Mouse (Mus musculus): ENCODE measurements around the gene Eif4e1b. TPM values are rescaled to one million over a fixed set of nuclear protein-coding genes. Genes with fewer than 3 reads are reported as not detected.
"Not testable (repeated sequence)": the region's sequence is repeated elsewhere in the genome, so short reads cannot be mapped to it uniquely, and the experiment has no call there.

Gene Eif4e1b
- total RNA-seq, 2 experiments from 2014 or later = not detected

DNA sequence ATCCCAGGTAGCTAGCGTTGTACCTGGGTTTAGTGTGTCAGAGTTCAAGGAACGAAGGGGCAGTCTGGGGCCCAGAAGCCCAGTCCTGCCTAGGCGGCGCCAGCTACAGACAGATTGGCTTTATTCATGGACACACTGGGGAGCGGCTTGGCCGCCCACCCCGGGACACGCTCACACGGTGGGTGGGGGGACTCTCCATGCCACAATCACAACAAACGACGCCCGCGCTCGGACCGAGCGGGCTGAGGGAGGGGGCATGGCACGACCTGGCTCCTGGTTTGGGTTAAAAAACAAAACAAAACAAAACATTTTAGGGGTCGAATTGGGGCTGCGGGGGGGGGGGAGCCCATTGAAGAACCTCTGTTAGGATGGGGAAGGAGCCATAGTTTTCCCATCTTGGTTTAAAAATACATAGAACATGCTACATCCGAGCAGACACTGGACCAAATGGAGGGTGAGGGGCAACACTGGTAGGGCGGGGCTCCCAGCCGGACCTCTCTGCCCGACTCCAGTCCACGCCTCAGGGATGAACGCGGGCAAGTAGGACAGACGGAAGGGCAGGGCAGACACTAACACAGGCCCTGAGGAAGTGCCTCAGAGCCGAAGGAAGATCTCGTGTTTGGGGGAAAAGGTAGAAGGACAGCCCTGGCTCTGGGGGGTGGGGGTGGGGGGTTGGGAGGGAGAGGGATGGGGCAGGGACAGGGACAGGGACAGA lies 24.9 kb upstream of the Eif4e1b start:
- peak in 1 of 2 experiments; percentile 12 for DNase-seq (ENCODE audit: extremely low spot score in 1 of 2, low spot score in 1 of 2)

DNA sequence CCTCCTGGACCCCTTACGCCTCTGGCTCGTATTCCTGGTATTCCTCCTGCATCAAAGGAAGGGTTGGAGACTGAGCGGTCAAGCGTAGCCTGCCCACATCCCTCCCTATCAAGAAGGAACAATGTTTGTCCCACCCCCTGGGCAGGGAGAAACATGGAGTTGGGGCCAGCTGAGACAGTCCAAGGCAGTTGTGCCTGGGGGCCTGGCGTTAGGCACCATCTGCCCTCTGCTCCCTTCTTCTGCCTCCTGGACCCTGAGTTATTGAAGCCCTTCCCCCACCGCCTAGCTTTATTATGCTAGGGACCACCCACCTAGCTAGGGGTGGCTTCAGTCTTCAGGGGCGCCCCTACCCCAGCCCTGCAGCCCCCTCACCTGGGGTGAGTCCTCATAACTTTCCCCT lies 24.3 kb upstream of the Eif4e1b start:
- DNase-seq (ENCODE audit: extremely low spot score in 1 of 2, low spot score in 1 of 2) = peak in 1 of 2 experiments; percentile 9

DNA sequence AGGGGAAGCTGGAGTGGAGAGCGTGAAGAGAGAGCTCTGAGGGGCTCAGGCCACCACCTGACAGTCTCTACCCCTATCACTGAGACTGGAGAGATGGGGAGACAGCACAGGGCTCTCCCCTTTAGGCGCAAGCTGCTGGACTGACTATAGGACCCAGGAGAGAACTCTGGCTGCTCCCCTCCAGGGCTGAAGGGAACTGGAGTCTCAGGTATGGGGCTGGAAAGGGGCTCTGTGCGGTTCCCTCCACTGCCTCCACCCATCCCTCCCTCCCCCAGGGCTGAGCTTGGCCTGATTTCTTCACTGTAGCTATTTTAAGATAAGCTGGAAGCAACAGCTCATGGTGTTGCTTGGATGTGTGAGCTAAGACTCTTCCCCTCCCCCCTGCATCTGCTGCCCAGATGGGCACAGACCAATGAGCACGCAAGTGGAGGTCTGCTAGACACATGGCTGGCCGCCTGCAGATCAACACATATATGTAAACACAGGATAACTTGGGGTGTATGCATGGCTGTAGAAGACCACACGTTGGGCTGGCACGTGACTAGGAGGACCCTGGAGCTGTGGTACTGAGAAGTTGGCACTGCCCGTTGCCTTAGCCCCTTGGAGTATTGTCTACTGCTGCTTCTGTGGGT lies 23.5 kb upstream of the Eif4e1b start:
- peak; percentile 65 to 70 for DNase-seq (ENCODE audit: extremely low spot score in 1 of 2, low spot score in 1 of 2)

DNA sequence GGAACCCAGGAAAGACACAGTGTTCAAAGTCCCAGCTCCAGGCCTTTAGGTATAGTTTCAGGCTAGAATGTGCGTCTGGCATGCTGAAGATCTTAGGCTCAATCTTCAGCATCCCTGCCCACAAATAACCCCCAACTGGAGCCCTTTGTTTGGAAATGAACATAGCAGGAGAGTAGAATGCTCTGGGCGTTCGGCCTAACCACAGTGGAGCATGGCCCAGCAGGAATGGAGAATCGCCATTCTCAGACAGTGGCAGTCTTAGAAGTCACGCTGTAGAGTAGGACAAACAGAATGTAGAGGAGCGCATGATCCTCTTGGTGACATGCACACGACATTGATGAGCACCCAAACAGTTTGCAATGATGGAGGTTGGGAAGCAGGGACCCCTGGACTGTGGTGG lies 22.9 kb upstream of the Eif4e1b start:
- DNase-seq (ENCODE audit: extremely low spot score in 1 of 2, low spot score in 1 of 2) = no peak

DNA sequence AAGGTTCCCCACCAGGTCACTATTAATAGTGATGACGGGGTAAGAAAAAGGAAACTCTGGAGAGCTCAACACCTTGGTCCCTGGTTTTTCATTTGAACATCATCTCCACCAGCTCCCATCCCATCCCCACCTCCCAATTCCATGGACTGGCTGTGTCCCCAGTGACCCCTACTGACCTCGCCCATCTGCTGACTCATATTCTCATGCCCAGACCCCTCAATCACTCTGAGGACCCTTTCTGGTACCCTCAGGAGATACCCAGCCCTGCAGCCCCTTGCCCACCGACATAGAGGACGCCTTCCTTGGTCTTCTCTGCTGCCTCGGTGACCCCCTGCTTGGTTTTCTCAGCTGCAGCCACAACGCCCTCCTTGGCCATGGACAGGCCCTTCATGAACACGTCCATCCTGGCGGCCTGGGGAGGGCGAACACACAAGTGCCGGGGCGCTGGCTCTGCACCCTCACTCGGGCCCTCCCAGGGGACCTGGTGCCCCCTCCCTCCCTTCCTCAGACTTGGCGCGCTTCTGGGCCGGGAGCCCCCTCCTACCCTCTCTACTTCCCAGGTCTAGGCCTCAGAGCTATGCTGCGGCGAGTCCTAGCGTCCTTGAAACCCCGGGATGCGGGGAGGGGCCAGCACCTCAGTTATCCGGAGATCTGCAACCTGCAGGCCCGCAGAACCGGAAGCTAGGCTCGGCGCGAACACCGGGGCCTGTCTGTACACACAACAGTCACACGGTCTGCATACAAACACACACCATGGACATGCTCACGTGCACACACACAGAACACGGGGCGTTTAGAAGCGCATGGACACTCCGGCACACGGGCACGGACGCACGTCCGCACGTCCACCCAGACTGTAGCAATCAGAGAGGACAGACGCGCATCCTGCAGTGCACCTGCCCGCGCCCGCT lies 18.3 kb upstream of the Eif4e1b start:
- no peak for DNase-seq (ENCODE audit: extremely low spot score in 1 of 2, low spot score in 1 of 2)

DNA sequence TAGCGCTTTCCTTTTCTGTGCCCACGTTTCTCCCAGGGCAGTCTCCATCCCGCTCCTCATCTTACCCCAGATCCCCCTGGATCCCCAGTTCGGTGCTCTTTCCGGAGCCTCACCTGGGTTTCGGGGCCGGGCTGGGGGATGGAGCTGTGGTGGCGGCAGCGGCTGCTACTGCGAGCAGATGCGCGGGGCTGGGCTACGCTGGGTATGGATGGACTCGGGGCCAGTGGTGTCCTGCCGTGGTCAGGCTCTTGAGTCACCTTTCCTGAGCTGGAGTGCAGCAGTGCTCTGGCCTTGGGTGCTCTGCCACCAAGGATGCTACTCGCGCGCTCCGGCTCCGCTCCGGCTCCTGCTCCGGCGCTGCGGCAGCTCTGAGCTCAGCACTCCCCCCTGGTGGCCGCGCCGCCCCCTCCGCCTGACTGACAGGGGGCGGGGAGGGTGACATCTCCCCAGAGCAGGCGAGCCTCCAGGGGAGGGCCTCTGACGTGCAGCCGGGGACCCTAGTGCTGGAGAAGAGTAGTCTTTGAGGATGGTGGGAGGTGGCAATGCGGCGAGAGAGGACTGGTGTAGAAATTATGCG lies 17.5 kb upstream of the Eif4e1b start, which contains the start of gene Sncb:
Gene Sncb (minus strand): TSS at position 404 of the 577 bp plus-strand sequence.
- DNase-seq (ENCODE audit: extremely low spot score in 1 of 2, low spot score in 1 of 2) = peak; percentile 81 to 88

DNA sequence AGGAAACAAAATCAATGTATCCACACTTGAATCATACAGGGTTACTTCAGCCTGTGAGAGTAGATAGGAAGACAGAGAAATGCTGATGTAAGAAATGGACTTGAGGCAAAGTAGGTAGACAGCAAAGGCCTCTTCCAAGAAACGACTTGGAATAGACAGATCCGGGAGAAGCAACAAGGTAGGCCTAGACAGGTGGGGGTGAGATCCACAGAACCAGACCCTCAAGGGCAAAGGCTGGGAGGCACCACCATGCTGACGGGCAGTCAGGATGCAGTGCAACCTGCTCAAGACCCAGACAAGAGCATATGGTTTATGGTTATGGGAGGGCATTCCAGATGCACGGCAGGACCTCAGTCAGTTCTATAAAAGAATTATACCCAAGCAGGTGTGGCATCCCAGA lies 16.8 kb upstream of the Eif4e1b start:
- no peak for DNase-seq (ENCODE audit: extremely low spot score in 1 of 2, low spot score in 1 of 2)

DNA sequence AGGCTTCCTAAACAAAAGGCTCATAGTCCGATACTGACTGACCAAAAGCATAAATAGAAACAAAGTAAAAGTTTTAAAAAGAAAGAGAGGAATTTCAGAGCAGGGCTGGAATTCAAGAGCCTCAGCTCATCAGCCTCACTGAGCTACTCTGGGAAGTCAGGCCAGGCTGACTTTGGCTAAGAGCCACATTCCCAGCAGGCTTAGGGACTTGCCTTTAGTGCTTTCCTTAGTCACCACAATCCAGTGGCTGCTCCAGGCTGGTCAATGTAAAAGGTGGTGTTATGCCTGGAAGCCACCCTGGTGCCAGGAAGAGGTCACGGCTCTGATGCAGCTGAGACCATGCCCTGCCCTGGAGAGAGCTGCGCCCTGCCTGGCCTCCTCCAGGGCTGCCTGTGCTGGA lies 3.2 kb upstream of the Eif4e1b start:
- peak in 1 of 2 experiments; percentile 52 for DNase-seq (ENCODE audit: extremely low spot score in 1 of 2, low spot score in 1 of 2)

DNA sequence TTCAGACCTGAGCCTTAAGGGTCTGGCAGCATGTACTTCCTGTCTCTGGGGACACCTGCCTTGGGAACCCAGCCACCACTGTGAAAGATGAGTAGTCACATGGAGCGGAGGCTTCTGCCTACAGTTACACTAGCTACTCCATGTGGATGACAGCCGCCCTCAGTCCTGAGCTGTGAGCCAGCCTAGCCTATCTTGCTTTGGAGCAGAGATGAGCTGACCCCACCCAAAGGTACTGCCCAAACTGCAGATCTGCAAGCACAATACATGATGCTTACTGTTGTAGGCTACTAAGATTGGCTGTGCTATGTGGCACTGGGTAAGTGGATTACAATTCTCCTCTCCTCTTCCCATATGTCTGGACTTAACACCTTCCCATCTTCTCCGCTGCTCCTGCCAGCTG lies 2.7 kb upstream of the Eif4e1b start:
- no peak for DNase-seq (ENCODE audit: extremely low spot score in 1 of 2, low spot score in 1 of 2)

DNA sequence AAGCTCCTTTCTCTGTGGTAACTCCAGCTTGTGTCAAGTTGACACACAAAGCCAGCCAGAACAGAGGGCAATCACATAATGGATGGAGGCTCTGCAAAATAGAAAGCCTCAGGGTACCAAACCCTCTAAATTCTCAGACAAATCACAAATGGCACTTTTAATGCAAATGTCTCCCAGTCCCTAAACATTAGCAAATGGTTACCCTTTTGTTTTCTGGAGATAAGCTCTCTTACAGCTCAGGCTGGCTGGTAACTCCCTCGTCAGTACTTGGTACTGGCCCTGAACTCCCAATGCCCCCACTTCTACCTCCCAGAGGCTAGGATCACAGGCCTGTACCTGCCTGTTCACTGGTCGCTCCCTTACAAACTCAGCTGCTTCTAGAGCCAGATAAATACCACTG lies 563 bp upstream of the Eif4e1b start:
- no peak for DNase-seq (ENCODE audit: extremely low spot score in 1 of 2, low spot score in 1 of 2)

DNA sequence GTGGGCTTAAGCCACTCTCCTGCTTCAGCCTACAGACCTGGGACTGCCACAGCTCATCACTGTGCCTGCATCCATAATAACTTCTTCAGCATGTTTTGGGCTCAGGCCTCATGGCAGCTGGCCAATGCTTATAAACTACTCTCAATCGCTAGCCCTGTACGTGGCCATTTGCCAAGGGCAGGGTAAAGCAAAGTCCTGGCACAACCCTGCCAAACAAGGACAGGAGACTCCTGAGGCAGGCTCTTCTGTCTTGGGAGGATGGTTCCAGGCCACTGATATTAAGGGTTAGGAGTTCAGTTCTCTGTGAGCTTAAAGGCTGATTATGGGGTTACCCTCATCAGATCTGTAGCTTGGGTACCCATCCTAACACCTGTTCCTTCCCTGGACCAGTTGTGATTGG lies 3.8 kb downstream of the Eif4e1b start:
- DNase-seq (ENCODE audit: extremely low spot score in 1 of 2, low spot score in 1 of 2) = not testable (repeated sequence)

DNA sequence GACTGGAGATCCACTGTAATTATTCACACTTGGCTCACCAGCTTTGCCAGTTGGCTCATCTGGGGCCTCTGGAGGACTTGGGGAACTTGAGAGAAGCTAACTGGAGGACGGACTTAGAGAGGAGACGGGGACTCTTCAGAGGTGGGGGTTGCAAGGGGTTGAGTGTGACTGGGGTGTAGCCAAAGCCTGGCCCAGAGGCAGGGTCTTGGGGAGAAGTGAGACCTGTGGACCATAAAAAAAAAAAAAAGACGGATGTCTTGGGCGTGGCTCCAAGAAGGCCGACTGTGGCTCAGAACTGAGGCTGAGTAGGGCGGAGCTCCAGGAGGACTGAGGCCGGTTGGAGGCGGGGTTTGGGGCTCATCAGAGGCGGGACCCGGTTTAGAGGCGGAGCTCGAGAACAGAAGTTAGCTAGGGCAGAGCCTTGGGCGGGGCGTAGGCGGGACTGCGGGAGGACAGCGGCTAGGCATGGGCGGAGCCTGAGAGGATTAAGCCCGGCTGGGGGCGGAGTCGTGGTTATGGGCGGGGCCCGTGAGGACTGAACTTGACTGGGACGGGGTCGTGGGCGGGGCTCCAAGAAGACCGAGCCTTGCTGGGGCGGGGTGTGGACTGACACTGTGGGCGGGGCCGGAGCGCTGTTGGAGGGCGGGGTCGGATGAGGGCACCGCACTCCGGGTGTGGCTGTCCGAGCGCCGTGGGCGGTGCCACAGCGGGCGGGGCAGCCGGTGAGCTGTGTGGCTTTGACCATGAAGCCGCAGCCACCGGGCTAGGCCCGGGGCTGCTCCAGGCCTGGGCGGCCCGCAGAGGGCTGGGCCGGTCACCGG lies 5.2 kb downstream of the Eif4e1b start, which contains the start of gene Tspan17:
Gene Tspan17 (plus strand): TSS at position 638 of the 821 bp plus-strand sequence.
- peak; percentile 79 to 80 for DNase-seq (ENCODE audit: extremely low spot score in 1 of 2, low spot score in 1 of 2)

DNA sequence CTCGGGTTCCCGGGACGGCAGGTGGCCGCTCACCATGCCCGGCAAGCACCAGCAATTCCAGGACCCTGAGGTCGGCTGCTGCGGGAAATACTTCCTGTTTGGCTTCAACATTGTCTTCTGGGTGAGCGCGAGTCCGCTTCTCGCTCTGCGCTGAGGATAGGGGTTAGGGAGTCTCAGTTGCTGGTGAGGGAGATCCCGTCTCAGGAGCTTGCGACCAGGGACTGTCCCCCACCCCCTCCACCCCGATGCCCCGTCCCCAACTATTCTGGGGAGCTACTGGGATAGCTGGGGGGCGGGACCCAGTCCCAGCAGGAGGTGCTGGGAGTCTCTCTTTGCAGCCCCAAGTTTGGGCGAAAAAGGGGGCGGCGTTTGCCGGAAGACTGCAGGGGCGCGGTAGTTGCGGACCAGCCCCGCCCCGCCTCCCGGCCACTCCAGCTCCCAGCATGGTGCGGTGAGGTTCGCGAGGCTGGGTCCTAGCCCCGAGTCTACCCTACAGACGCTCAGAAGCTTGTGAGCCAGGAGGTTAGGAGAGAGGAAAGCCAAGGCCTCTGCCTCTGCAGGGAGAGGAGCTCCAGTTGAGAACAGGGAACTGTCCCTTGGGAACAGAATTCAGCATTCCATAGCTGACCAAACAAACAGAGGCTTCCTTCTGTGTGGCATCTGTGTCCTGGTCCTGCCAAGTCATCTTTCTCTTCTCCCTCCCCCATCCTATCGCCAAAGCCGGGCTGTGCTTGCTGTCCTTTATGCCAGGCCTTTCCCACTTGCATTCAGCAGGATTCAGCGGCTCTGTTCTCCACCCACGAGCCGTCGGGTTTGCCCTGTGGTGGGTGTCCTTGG lies 6.0 kb downstream of the Eif4e1b start:
- peak in 1 of 2 experiments; percentile 40 for DNase-seq (ENCODE audit: extremely low spot score in 1 of 2, low spot score in 1 of 2)

DNA sequence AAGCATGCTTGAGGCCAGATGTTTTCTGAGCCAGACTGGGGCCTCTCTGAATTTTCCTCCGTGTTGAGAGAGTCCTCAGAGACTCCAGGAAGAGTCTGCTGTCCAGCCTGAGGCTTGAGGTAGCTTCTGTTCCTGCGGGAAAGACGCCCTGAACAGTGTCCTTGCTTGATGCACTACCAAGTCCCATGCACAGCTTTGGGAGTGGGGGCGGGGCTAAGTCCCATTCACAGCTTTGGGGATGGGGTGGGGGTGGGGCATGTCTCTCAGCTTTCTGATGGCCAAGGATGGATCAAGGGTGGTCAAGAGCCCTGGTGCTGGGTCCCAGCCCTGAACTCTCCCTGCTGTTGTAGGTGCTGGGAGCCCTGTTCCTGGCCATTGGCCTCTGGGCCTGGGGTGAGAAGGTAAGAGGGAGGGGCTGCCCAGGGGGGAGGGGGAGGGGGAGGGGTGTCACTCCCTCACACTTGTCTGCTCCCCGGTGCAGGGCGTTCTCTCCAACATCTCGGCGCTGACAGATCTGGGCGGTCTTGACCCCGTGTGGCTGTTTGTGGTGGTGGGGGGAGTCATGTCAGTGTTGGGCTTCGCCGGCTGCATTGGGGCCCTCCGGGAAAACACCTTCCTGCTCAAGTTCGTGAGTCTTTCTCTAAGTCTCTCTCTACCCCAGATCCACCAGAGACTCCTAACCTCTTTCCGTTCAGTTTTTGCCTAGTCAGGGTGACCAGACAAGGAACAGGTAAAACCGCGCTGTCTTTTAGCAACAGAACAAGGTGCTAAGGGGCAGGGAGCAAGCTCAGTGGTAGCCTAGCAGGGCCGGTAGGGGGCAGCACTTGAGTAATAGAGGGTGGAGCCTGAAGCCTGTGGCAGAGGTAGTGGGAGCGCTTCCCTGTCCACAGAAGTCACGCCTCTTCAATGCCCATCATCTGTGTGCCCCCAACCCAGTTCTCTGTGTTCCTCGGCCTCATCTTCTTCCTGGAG lies 8.7 kb downstream of the Eif4e1b start:
- DNase-seq (ENCODE audit: extremely low spot score in 1 of 2, low spot score in 1 of 2) = no peak

DNA sequence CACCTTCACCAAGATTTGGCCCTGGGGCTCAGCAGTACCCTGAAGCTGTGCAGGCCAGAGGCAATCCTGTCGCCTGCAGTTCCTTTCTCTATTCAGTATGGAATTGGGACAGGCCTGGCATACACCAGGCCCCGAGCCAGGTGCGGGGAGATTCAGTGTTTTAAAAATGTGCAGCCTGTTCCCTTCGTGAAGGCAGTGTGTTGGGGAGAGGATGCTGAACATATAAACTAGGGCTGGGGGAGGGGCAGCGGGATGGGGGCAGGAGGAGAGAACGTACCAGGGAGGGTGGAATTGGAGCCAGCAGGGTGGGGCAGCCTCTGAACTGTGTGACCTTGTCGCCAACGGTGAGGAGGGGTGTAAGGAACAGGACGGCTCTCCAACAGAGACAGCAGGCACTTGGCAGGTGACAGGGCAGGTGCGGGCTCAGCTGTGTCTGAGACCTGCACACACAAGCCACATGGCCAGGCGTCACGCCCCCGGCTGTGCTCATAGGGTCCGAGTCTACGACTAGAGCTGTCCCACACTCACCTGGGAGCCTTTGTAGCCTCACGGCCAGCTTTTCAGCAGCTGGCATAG lies 10.3 kb downstream of the Eif4e1b start:
- DNase-seq (ENCODE audit: extremely low spot score in 1 of 2, low spot score in 1 of 2) = peak in 1 of 2 experiments; percentile 40

DNA sequence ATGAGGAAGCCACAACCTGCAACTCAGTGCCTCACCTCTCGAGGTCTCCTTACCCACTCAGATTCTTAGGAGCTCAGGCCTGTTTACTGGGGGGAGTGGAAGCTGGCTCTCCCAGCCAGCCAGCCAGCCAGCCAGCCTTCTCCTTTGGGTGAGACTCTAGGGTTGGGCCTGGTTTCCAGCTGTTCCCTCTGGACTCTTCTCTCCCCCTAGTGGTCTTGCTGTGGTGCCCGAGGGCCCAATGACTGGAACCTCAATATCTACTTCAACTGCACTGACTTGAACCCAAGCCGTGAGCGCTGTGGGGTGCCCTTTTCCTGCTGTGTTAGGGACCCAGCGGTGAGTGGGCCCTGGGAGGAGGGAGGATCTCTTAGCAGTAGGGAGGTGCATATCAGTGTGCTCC lies 11.0 kb downstream of the Eif4e1b start:
- no peak for DNase-seq (ENCODE audit: extremely low spot score in 1 of 2, low spot score in 1 of 2)

DNA sequence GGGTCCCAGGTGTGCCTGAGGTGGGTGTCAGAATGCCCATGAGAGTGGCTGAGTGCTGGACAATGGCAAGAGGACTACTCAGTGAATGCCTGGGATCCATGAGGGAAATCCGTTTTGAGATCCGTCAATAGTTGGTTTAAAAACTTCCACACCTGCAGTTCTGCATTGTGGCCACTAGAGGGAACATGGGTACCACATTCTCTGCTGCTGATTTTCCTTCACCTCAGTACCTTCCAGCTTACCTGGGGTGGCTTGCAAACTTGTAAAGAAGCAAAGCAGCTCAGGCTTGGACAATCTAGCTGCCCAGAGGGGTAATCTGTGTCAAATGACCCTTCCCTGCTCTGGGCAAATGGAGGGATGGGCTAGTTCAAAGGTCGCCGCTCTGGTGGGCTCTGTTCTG lies 13.6 kb downstream of the Eif4e1b start:
- peak in 1 of 2 experiments; percentile 39 for DNase-seq (ENCODE audit: extremely low spot score in 1 of 2, low spot score in 1 of 2)
